Mouse (Mus musculus): ENCODE measurements at regions not wholly inside any gene's neighbourhood (a gene's known extent, or its start where the extent isn't known, plus 50 kb on each side); places are given as distances from the start of the nearest gene placed in this dataset.
A peak's percentile ranks its signal among the peaks of the same experiment; 100 is the strongest.

DNA sequence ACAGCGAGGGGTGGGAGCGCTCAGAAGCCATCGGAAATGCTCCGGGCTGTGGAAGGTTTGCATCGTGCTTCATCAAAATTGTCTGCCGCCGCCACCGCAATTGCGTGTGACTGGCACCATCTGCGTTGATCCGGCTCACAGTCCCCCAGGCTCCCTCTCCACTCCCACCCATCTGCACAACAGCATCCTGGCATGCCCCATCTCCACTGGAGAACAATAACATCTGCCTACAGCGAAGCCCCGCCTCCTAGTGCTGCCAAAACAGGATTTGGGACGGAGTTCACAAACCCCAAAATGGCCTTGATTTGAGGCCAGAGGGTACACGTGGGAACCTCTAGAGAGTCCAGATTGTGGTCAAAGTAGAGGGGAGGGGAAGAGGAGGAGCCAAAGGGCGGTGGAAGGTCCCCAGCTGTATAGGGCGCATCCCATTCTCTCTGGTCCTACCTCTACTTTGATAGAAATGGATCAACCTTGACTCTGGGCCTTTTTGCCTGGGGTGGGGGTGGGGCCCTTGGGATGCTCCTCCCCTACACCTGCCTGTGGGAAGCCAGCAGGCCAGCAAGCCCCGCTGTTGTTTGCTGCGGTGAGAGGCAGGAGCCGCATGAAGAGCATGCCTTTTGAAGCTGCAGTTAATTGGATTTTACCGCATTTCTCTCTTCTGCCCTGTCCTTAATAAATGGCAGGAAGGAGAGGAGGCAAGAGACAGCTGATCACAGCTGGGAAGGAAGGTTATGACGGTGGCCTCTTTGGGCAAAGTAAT is 195.6 kb upstream of the Rpl38 start:
- Histone ChIP-seq H3K36me3 (ENCODE audit: control insufficient read depth, insufficient read depth, low read length) (no peaks in the 10 kb centered on the region), H3K4me1 (replicated peaks; ENCODE audit: control insufficient read depth, insufficient read depth, low read length) (peaks cover 15% of the 10 kb centered on the region), H3K27me3 (ENCODE audit: control insufficient read depth, insufficient read depth, low read length) (no peaks in the 10 kb centered on the region; the same call in 1 of the 2 replicates), H3K4me2 (ENCODE audit: low read depth, low read length, severe bottlenecking) (peak overlapping the region; percentile 8; the same call in 1 of the 2 replicates), H3K9ac (ENCODE audit: low read length) (no peak overlapping the region; the same call in 1 of the 2 replicates), H3K9me3 (ENCODE audit: control insufficient read depth, low read length) (no peaks in the 10 kb centered on the region), H3K4me3 (ENCODE audit: low read depth, low read length) (no peak overlapping the region), H3K27ac (ENCODE audit: low read depth, low read length) (no peak overlapping the region)
- ATAC-seq (replicated peaks; ENCODE audit: low FRiP score) (peak; percentile 37; the same call in 1 of the 2 replicates), DNase-seq (ENCODE audit: low spot score) (no peak)
- 8% methylated on average over 22 of the region's 22 CpGs for WGBS

- H3K4me3 ChIP-seq (ENCODE audit: low read depth, low read length) = no peak overlapping the region
- H3K27ac ChIP-seq (ENCODE audit: low read depth, low read length) = no peak overlapping the region
- no peaks in the 10 kb centered on the region; the same call in 1 of the 2 replicates for H3K27me3 ChIP-seq (ENCODE audit: control insufficient read depth, insufficient read depth, low read length)
- H3K4me2 ChIP-seq (ENCODE audit: low read depth, low read length, severe bottlenecking) = peak overlapping the region; percentile 27; the same call in 1 of the 2 replicates
- peaks cover 13% of the 10 kb centered on the region for H3K4me1 ChIP-seq (replicated peaks; ENCODE audit: control insufficient read depth, insufficient read depth, low read length)
- peak; percentile 80 for DNase-seq (ENCODE audit: low spot score)
- H3K9ac ChIP-seq (ENCODE audit: low read length) = 0 out of 2 replicates have a peak overlapping the region, but pooled peaks have one; percentile 8
- WGBS = 4% methylated on average over 8 of the region's 8 CpGs
- no peaks in the 10 kb centered on the region for H3K36me3 ChIP-seq (ENCODE audit: control insufficient read depth, insufficient read depth, low read length)
- ATAC-seq (replicated peaks; ENCODE audit: low FRiP score) = peak; percentile 51
- H3K9me3 ChIP-seq (ENCODE audit: control insufficient read depth, low read length) = no peaks in the 10 kb centered on the region
Measured at GRCm38 (mm10) chr11:114468394-114468793, 199.9 kb upstream of the Rpl38 start.

DNA sequence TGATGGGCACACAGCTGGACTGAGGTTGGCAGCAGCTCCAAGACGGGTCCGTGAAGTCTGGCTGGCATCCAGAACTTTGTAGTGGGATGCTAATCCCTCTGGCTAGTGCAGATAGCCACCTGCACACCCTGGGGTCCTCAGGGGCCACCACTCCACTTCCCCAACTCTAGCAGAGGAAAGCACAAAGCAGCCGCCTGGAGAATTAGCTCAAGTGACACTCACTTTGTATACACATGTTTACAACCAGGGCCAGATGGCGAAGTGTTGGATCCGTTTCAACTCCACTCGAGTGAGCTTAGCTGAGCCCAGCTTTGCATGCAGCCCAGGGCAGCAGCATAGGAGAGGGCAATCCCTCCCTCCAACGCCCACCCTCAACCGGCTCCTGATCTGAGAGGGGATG is 200.5 kb upstream of the Rpl38 start:
- WGBS = 10% methylated on average over 8 of the region's 8 CpGs
- H3K9ac ChIP-seq (ENCODE audit: low read length) = no peak overlapping the region
- H3K27ac ChIP-seq (ENCODE audit: low read depth, low read length) = peak overlapping the region; percentile 9; the same call in 1 of the 2 replicates
- H3K4me3 ChIP-seq (ENCODE audit: low read depth, low read length) = no peak overlapping the region
- peak; percentile 69 for DNase-seq (ENCODE audit: low spot score)
- ATAC-seq (replicated peaks; ENCODE audit: low FRiP score) = peak; percentile 63
- no peaks in the 10 kb centered on the region; the same call in 1 of the 2 replicates for H3K27me3 ChIP-seq (ENCODE audit: control insufficient read depth, insufficient read depth, low read length)
- no peaks in the 10 kb centered on the region for H3K9me3 ChIP-seq (ENCODE audit: control insufficient read depth, low read length)
- peak overlapping the region; percentile 19; the same call in 1 of the 2 replicates for H3K4me2 ChIP-seq (ENCODE audit: low read depth, low read length, severe bottlenecking)
- peaks cover 13% of the 10 kb centered on the region for H3K4me1 ChIP-seq (replicated peaks; ENCODE audit: control insufficient read depth, insufficient read depth, low read length)
- H3K36me3 ChIP-seq (ENCODE audit: control insufficient read depth, insufficient read depth, low read length) = no peaks in the 10 kb centered on the region

- Histone ChIP-seq H3K4me2 (ENCODE audit: low read depth, low read length, severe bottlenecking) (no peak overlapping the region), H3K27ac (ENCODE audit: low read depth, low read length) (no peak overlapping the region), H3K9me3 (ENCODE audit: control insufficient read depth, low read length) (no peaks in the 10 kb centered on the region), H3K27me3 (ENCODE audit: control insufficient read depth, insufficient read depth, low read length) (no peaks in the 10 kb centered on the region; the same call in 1 of the 2 replicates), H3K4me1 (replicated peaks; ENCODE audit: control insufficient read depth, insufficient read depth, low read length) (peaks cover 11% of the 10 kb centered on the region), H3K9ac (ENCODE audit: low read length) (no peak overlapping the region), H3K4me3 (ENCODE audit: low read depth, low read length) (no peak overlapping the region), H3K36me3 (ENCODE audit: control insufficient read depth, insufficient read depth, low read length) (no peaks in the 10 kb centered on the region)
- WGBS = 40% methylated on average over 5 of the region's 5 CpGs
- DNase-seq (ENCODE audit: low spot score) (no peak), ATAC-seq (replicated peaks; ENCODE audit: low FRiP score) (no peak)
Measured at GRCm38 (mm10) chr11:114465486-114465885, 202.8 kb upstream of the Rpl38 start.

DNA sequence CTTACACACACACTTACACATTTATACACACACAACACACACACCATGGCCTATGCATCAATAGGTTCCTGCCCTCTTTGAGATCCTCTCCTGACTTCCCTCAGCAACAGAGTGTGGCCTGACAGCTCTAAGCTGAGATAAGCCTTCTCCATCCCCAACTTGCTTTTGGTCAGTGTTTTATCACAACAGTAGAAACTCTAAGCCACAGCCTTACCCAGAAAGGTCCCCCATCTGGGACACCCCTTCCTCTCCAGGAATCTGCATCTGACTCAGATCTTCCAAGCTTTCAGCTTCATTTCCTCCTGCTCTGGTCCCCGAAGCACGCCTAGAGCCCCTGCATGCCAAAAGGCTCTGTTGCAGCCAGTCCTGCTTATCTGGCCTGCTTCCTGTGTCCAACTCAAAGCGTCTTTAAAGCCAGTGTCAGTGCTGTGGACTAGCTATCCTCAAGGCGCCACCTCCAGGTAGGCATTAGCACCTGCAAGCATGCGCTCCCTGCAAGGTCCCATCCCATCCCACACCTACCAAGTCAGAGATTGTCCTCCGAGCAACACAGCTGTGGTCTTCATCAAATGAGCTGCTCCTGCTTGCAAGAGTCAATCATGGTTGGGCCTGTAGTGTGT is 205.5 kb upstream of the Rpl38 start:
- H3K9ac ChIP-seq (ENCODE audit: low read length) = no peak overlapping the region
- no peak overlapping the region for H3K27ac ChIP-seq (ENCODE audit: low read depth, low read length)
- no peak for ATAC-seq (replicated peaks; ENCODE audit: low FRiP score)
- WGBS = 28% methylated on average over 6 of the region's 6 CpGs
- no peak overlapping the region for H3K4me3 ChIP-seq (ENCODE audit: low read depth, low read length)
- H3K36me3 ChIP-seq (ENCODE audit: control insufficient read depth, insufficient read depth, low read length) = no peaks in the 10 kb centered on the region
- no peak for DNase-seq (ENCODE audit: low spot score)
- H3K4me1 ChIP-seq (replicated peaks; ENCODE audit: control insufficient read depth, insufficient read depth, low read length) = peaks cover 3% of the 10 kb centered on the region; the same call in 1 of the 2 replicates
- H3K4me2 ChIP-seq (ENCODE audit: low read depth, low read length, severe bottlenecking) = no peak overlapping the region
- no peaks in the 10 kb centered on the region for H3K9me3 ChIP-seq (ENCODE audit: control insufficient read depth, low read length)
- H3K27me3 ChIP-seq (ENCODE audit: control insufficient read depth, insufficient read depth, low read length) = no peaks in the 10 kb centered on the region; the same call in 1 of the 2 replicates

DNA sequence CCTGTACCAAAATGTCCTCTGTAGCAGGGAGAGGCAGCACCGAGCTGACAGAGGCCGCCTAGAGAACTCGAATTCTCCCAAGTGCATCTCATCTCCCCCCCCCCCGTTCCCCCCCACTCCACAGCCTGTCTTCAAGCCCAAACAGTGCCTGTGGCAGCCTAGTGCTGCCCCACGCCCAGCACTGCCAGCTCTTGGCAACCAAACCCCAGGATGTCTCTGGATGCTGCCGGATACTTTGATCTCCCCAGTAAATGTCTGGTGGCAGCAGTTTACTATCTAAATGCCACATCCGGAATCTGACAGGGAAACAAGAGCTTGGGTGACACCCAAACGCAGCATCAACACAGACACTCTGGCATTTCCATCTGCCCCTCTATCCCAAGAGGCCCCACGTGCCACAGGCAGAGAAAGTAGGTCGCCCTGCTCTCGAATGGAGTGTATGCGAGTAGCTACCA is 213.4 kb upstream of the Rpl38 start:
- ATAC-seq (replicated peaks; ENCODE audit: low FRiP score) (no peak), DNase-seq (ENCODE audit: low spot score) (no peak)
- Histone ChIP-seq H3K36me3 (ENCODE audit: control insufficient read depth, insufficient read depth, low read length) (no peaks in the 10 kb centered on the region), H3K4me3 (ENCODE audit: low read depth, low read length) (no peak overlapping the region), H3K9ac (ENCODE audit: low read length) (no peak overlapping the region), H3K4me2 (ENCODE audit: low read depth, low read length, severe bottlenecking) (no peak overlapping the region), H3K4me1 (replicated peaks; ENCODE audit: control insufficient read depth, insufficient read depth, low read length) (no peaks in the 10 kb centered on the region), H3K9me3 (ENCODE audit: control insufficient read depth, low read length) (no peaks in the 10 kb centered on the region), H3K27ac (ENCODE audit: low read depth, low read length) (no peak overlapping the region), H3K27me3 (ENCODE audit: control insufficient read depth, insufficient read depth, low read length) (no peaks in the 10 kb centered on the region)
- 74% methylated on average over 12 of the region's 12 CpGs for WGBS

DNA sequence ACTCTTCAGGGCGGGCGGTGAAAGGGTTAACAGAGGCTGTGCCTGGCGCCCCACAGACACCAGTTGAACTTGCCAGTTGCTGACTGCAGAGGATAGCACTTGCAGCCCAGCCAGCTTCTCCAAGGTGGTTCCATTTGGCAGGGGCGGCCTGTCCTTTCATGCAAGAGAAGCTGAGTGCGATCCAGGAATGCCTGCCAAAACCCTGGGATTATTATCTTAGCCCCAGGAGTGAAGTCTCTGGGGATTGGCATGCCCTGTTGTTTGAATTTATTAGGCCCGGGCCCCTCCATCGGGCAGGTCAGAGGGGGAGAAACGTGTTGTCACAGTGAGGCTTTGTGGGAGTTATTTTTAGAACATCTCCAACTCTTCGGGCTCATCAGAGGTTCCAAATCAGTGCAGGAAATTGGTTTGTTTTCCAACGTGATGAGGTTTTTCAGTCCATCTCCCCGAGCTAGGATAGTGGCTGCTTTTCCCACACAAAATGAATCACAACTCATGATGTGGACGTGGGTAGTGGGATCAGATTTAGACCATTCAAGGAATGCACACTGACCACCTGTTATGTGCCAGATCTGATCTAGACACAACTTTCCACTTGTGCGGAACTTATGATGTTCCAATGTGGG is 219.4 kb upstream of the Rpl38 start:
- Histone ChIP-seq H3K4me2 (ENCODE audit: low read depth, low read length, severe bottlenecking) (no peak overlapping the region), H3K9me3 (ENCODE audit: control insufficient read depth, low read length) (no peaks in the 10 kb centered on the region), H3K36me3 (ENCODE audit: control insufficient read depth, insufficient read depth, low read length) (no peaks in the 10 kb centered on the region), H3K27me3 (ENCODE audit: control insufficient read depth, insufficient read depth, low read length) (no peaks in the 10 kb centered on the region), H3K4me3 (ENCODE audit: low read depth, low read length) (no peak overlapping the region), H3K4me1 (replicated peaks; ENCODE audit: control insufficient read depth, insufficient read depth, low read length) (peaks cover 4% of the 10 kb centered on the region; the same call in 1 of the 2 replicates), H3K27ac (ENCODE audit: low read depth, low read length) (no peak overlapping the region), H3K9ac (ENCODE audit: low read length) (no peak overlapping the region)
- ATAC-seq (replicated peaks; ENCODE audit: low FRiP score) = no peak
- no peak for DNase-seq (ENCODE audit: low spot score)
- 57% methylated on average over 13 of the region's 13 CpGs for WGBS

DNA sequence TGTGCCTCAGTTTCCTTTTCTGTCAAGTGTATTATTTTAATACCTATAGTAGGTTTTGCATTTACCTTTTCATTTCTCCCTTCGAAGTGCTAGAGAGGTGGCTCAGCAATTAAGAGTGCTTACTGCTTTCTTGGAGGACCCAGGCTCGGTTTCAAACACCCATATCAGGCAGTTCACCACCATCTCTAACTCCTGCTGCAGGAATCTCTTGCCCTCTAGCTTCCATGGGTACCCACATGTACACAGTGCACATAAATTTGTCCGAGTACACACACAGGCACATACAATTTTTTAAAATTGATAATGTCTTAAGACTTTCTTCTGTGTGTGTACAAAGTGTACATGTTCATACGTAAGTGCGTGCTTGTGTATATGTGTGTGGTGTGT is 220.9 kb upstream of the Rpl38 start:
- WGBS = 91% methylated on average over 5 of the region's 5 CpGs
- Histone ChIP-seq H3K9ac (ENCODE audit: low read length) (no peak overlapping the region), H3K4me3 (ENCODE audit: low read depth, low read length) (no peak overlapping the region), H3K27ac (ENCODE audit: low read depth, low read length) (no peak overlapping the region), H3K4me1 (replicated peaks; ENCODE audit: control insufficient read depth, insufficient read depth, low read length) (peaks cover 5% of the 10 kb centered on the region; the same call in 1 of the 2 replicates), H3K4me2 (ENCODE audit: low read depth, low read length, severe bottlenecking) (no peak overlapping the region), H3K27me3 (ENCODE audit: control insufficient read depth, insufficient read depth, low read length) (no peaks in the 10 kb centered on the region), H3K36me3 (ENCODE audit: control insufficient read depth, insufficient read depth, low read length) (no peaks in the 10 kb centered on the region), H3K9me3 (ENCODE audit: control insufficient read depth, low read length) (no peaks in the 10 kb centered on the region)
- DNase-seq (ENCODE audit: low spot score) (no peak), ATAC-seq (replicated peaks; ENCODE audit: low FRiP score) (no peak)

Measured in forebrain, embryonic 11.5 days (tissue).